Mouse (Mus musculus): ENCODE results near the gene Smim17.
"Not testable (repeated sequence)": the region's sequence is repeated elsewhere in the genome, so short reads cannot be mapped to it uniquely, and the experiment has no call there.

The Smim17 gene

DNA sequence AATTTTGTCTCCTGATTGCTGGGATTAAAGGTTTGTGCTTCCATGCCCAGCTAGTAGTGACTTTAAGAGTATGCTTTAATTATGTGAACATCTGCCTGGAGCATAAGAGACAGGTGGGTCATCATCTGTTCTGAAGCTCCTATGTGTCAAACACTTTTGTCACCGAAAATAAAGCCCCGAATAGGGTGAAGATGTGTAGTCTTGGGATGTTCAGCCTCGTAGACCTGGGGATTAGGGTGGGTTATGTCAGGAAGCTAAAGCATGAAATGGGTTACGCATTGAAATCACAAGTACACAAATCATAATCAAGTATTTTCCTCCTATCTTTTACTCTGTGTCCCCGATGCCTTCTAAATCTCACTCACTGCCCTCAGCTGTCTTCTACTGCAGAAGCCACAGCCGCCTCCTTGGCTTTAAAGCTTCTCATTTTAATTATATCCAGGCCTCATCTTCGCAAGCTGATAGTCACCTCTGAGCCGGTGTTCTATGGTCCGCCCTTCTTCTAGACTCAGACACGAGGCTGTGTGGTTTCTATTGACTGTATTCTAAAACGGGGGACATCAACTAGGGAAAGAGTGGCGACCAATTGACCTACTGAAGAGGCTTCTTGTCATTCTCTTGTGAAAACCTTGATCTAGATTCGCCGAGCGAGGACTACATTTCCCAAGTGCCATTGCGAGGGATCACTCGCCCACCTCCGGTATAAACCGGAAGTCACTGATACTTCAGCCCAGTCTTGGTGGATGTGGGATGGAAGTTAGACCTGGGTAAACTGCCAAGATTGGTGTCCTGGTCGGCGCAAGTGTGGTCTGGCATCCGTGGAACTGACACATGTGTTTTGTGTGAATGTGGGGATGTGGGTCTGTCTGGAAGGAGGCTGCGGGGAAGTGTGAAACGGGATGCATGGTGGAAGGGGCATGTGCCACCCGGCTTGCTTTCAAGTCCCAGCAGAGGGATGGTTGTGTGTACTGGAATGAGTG lies at the start of gene Smim17:
Gene Smim17, plus strand, starts transcription at position 720 of the 980 bp plus-strand sequence.
- peak; percentile 65 for DNase-seq (ENCODE audit: low spot score)

DNA sequence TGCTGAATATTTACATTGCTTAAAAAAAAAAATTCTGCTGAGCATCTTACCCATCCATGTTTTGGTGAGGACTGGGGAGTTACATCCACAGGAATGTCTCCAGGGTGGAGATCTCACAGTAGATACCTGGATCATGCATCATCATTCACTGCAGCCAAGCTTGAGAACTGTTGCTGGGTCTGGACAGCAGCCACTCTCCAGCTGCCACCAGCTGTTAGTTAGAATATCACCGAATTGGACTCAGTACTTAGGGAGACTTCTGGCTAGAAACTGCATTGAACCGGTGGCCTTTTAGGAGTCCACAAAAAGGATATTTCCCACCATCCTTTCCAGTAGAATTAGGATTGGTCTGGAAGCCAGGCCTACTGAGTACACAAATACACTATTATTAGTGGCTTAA lies 40.4 kb upstream of the Smim17 start:
- DNase-seq (ENCODE audit: low spot score): no peak

DNA sequence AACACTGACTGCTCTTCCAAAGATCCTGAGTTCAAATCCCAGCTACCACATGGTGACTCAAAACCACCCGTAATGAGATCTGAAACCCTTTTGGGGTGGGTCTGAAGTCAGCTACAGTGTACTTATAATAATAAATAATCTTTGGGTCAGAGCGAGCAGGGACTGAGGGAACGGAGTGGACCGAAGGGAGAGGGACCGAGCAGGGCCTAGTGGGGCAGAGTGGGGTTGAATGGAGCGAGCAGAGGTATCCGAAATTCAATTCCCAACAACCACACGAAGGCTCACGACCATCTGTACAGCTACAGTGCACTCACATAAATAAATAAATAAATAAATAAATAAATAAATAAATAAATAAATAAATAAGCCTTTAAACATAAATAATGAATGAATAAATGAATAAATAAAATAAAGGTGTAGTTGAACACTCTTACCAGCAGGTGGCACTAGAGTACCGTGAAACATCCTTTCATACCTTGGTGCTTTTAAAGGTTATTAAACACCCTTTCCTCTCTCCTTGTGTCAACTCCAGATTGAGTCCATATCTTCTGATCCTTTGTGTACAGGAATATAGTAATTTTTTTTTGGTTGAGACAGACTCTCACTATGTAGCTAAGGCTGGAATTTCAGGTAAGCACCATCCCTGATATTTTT lies 39.5 kb upstream of the Smim17 start:
- DNase-seq (ENCODE audit: low spot score): peak; percentile 24

DNA sequence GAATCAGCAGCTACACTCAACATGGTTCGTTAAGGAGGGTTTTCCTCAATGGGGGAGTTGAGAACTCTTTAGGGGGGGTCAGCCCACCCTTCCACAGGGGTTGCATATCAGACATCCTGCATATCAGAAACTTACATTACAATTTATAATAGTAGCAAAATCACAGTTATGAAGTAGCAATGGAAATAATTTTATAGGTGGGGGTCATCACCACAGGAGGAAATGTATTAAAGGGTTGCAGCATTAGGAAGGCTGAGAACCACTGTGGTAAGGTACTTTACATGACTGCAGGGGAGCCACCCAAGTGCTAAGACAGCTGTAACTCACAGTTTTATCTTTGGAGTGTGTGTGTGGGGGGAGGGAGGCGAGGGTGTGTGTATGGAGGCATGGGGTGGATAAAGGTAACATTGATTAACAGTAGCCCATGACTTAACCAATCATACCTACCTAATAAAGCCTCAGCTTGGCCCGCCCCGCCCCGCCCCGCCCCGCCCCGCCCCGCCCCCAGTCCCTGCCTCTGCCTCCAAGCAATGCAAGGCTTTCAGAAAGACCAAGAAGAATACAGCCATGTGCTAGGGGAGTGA lies 37.9 kb upstream of the Smim17 start:
- no peak for DNase-seq (ENCODE audit: low spot score)

DNA sequence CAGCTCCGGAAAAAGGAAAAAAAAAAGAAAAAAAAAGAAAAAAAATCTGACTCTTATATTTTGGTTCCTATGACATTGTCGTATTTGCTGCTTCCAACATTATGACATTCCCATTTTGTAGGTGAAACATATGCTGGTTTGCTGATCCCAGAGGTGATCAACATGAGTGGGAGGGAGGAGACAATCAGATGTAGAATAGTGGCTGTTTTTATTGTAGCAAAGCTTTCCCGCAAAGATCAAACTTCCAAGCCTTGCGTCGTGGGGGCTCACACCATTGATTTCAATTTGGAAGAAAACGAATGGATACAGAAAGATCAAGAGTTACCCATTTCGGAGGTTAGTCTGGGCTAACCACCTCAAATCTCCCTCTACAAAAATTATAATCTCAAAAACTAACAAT lies 36.8 kb upstream of the Smim17 start:
- DNase-seq (ENCODE audit: low spot score): no peak

DNA sequence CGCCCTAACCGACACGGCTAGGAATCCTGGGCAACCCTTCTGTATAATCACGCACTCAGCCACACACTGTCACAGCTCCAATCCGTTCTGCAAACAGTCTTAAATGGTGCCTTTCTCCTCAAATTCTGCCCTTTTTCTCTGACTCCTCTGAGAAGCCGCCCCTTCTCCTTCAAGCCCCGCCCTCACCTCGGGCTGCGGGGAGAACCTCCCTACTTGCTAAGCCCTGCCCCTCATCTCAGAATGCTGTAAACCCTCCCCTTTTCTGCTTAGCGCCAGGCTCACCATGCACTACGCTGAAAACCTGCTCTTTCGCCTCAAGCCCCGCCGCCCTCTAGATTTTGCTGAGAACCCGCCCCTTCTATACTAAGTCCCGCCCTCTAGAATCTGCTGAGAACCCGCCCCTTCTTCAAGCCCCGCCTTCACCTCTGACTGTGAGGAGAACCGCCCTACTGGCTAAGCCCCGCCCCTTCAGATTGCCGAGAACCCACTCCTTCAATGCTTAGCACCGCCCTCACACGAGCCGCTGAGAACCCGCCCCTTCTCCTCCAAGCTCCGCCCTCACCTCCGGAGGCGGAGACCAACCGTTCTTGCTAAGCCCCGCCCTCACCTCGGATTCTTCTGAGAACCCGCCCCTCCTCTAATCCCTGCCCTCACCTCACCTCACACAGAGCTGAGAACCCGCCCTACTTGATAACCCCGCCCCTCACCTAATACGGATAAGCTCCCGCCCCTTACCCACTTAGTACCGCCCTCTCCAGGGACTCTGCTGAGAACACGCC lies 36.1 kb upstream of the Smim17 start:
- peak; percentile 98 for DNase-seq (ENCODE audit: low spot score)

DNA sequence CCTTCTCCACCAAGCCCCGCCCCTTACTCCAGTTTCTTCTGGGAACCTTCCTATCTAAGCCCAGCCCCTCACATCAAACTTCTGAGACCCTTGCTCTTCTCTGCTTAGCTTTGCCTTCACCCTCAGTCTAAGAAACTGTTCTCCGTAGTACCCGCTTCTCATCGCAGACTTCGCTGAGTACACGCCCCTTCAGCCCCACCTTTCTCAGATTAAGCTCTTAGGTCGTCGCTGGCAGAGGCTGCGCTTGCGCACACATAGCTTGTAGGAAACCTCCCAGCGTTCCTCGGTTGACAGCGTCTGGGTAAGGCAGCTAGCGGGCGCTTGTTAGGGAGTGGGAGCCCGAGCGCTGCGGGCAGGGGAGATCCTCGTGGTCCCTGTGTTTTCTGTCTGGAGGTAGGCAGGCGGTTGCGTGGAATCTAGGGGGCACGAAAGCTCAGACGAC lies 35.4 kb upstream of the Smim17 start, which contains the start of gene Zfp78:
Gene Zfp78, plus strand, starts transcription at position 234 of the 442 bp plus-strand sequence.
- peak; percentile 84 for DNase-seq (ENCODE audit: low spot score)

DNA sequence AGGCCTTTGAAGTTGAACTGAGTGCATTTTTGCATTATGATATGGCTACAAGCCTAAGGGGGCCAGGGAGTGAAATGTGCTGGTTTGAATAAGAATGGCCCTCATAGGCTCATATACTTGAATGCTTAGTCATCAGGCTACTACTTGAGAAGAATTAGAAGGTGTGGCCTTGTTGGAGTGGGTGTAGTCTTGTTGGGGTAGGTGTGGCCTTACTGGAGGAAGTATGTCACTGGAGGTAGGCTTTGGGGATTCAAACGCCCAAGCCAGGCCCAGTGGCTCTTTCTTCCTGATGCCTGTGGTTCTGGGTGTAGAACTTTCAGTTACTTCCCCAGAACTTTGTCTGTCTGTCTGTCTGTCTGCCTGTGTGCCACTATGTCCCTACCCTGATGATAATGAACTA lies 33.8 kb upstream of the Smim17 start:
- no peak for DNase-seq (ENCODE audit: low spot score)

DNA sequence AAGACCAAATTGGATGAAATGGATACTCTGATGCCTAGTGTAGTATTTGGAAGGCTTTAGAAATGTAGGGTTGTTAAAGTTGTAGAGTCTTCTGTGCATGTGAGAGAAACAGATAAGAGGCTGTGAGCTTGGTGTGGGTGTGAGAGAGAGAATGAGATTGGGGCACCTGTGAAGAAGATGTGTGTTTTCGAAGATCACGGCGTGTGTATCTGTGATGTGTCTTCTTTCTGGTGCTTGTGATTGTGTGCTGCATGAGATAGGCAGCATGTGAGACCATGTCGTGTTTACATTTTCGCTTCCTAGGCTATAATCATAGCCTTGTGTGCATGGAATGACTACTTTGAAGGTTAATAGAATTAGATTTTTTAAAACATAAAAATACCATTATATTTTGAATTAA lies 31.3 kb upstream of the Smim17 start:
- DNase-seq (ENCODE audit: low spot score): no peak

DNA sequence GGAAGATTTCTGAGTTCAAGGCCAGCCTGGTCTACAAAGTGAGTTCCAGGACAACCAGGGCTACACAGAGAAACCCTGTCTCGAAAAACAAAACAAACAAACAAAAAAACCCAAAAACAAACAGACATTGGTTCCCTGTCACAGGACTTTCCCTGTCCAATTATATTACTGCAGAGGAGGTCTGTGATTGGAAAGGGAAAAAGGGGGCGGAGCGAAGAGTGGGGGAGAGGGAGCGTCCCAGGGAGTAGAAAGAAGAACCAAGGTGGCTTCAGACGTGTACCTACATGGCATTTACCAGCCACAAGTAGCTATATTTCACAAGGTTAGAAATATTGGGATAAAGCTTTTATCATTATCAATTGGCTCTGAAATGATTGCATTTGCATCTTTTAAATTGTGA lies 30.4 kb upstream of the Smim17 start:
- DNase-seq (ENCODE audit: low spot score): not testable (repeated sequence)

DNA sequence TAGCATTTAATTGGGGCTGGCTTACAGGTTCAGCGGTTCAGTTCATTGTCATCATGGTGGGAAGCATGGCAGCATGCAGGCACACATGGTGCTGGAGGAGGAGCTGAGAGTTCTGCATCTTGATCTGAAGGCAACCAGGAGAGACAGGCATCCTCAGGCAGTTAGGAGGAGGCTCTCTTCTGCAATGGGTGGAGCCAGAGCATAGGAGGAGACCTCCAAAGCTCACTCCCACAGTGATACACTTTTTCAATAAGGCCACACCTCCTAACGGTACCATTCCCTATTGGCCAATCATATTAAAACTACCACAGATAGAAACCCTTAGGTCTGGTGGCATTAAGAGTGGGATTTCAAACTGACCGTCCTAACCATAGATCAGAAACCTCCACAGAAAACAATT lies 29.1 kb upstream of the Smim17 start:
- DNase-seq (ENCODE audit: low spot score): no peak

DNA sequence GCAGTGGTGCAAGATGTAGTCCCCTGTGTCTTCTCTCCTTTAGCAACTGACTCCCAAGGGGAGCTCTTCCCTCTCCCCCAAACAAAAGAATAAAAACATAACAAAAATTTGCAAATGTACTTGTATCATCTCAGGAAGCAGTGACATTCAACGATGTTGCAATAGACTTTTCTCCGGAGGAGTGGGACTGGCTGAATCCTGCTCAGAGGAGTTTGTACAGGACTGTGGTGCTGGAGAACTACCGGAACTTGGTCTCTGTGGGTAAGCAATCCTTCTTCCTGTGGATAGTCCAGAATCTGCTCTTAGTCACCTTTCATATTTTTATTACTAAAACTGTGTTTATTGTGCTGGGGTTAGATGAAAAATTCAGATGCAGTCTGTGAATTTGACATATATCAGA lies 25.5 kb upstream of the Smim17 start:
- DNase-seq (ENCODE audit: low spot score): no peak

DNA sequence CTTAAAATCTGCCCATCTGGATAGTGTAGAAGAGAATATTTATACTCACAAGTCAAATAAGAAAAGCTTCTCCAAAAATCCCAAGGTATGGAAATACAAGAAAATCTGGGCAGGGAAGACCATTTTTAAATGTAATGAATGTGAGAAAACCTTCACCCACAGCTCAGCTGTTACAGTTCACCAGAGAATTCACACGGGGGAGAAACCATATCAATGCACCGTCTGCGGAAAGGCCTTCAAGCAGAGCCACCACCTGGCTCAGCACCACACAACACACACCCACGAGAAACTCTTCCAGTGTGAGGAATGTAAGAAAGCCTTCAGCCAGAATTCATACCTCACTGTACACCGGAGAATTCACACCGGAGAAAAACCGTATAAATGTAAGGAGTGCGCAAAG lies 20.1 kb upstream of the Smim17 start:
- no peak for DNase-seq (ENCODE audit: low spot score)

DNA sequence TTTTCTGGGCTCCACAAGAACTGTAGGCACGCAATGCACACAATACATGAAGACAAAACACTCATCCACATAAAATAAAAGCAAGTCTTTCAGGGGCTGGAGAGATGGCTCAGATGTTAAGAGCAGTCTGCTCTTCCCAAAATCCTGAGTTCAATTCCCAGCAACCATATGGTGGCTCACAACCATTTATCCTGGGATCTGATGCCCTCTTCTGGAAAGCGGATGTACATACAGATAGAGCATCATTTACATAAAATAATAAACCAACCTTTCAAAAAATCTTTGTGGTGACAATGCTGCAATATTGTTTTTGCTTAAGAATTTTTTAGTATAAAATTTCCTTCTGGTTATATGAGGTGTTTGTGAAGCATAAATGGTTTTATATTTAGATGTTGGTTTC lies 17.1 kb upstream of the Smim17 start:
- no peak for DNase-seq (ENCODE audit: low spot score)

DNA sequence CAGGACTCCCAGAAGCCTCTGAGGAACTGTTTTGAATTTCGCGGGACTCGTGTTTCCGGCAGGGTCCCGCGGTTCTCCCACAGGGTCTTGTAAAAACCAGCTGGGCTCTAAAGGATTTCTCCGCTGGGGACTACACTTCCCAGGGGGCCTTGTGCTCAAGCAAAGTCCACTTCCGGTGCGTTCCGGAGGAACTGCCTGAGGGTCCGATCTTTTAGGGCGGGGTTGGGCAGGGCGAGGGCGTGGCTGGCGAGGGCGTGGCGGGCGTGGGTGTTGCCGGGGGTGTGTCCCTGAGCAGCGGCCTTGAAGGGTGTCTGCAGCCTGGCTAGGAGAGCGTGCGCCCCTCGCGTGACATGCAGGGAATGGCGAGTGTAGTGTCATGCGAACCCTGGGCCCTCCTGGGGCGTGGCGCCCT lies 15.5 kb upstream of the Smim17 start, which contains the start of gene Zfp28:
Gene Zfp28, plus strand, starts transcription at position 252 of the 412 bp plus-strand sequence.
- peak; percentile 85 for DNase-seq (ENCODE audit: low spot score)

DNA sequence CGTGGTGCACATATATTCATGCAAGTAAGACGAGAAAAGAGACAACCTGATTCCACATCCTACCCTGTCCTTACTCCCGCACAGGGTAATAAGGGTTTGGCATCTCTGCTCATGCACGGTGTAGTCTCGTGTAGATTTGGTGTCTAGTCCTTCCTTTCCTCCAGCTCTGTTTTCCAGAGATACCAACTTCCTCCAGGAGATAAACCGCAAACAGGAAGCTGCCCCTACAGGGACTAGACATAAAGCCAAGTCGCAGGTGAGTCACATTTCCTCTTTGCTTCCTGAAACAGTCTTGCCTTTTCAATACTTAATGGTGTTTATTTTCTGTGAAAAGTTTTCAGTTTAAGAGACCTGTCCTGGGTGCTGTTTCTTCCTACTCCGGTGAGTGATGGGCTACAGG lies 14.5 kb upstream of the Smim17 start:
- no peak for DNase-seq (ENCODE audit: low spot score)

DNA sequence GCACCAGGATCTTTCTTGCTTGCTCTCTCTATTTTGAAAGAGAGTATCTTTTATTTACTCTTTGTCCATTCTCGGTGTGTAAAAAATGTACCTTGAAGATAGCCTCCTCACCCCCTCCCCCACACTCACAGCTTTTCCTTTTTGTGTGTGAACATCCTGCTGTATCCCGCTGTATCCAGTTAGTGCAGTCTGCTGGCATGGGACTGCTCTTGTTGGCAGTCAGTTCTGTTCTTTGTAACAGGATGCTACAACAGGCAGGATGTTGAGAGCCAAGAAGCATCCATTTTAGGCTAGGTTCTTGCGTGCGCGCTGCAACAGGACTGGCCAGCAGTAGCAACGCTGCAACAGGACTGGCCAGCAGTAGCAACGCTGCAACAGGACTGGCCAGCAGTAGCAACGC lies 11.5 kb upstream of the Smim17 start:
- no peak for DNase-seq (ENCODE audit: low spot score)

DNA sequence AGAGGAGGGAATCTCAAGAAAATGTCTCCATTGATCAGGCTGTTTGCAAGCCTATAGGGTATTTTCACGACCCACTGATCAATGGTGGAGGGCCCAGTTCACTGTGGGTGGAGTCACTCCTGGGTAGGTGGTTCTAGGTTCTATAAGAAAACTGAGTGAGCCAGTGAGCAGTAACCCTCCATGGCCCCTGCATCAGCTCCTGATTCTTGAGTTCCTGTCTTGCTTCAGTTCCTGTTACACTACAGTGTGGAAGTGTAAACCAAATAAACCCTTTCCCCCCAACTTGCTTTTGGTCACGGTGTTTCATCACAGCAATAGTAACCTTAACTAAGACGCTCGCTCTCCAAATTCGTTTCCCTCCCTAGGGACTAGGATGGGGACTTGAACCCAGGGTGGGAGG lies 9.5 kb upstream of the Smim17 start:
- no peak for DNase-seq (ENCODE audit: low spot score)

DNA sequence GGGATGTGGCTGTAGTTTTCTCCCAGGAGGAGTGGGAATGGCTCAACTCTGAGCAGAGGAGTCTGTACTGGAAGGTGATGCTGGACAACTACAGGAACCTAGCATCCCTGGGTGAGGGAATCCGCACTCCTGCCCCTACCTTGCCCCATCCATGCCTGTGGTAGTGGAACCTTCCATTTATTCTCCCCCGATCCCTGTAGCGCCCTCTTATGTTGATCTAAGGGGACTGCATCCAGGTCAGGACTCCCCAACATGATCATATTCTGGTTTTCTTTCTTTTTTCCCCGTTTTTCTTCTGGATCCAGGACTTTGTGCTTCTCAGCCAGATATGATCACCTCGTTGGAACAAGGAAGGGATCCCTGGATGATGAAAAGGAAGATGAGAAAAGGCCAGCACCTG lies 9.1 kb upstream of the Smim17 start:
- DNase-seq (ENCODE audit: low spot score): no peak

DNA sequence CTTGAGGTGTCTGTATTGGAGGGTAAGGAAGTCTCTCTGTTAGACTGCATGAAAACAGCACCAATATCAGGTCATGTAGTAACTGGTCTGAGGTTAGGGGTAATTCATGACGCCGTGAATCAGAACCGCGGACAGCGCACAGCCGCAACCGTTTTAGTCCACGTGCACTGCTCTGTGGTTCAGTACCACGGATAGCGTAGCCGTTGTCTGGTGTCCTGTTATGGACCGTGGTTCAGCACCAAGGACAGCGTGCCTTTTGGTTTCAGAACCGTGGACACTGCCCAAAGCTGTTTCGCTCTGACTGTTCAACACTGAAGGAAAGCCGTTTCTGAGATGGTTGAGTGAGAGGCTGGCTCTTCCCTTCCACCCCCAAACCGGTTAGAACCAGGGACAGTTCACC lies 11.5 kb downstream of the Smim17 start, which contains the start of gene Gm20715:
Gene Gm20715, plus strand, starts transcription at position 235 of the 400 bp plus-strand sequence.
- DNase-seq (ENCODE audit: low spot score): peak; percentile 29

DNA sequence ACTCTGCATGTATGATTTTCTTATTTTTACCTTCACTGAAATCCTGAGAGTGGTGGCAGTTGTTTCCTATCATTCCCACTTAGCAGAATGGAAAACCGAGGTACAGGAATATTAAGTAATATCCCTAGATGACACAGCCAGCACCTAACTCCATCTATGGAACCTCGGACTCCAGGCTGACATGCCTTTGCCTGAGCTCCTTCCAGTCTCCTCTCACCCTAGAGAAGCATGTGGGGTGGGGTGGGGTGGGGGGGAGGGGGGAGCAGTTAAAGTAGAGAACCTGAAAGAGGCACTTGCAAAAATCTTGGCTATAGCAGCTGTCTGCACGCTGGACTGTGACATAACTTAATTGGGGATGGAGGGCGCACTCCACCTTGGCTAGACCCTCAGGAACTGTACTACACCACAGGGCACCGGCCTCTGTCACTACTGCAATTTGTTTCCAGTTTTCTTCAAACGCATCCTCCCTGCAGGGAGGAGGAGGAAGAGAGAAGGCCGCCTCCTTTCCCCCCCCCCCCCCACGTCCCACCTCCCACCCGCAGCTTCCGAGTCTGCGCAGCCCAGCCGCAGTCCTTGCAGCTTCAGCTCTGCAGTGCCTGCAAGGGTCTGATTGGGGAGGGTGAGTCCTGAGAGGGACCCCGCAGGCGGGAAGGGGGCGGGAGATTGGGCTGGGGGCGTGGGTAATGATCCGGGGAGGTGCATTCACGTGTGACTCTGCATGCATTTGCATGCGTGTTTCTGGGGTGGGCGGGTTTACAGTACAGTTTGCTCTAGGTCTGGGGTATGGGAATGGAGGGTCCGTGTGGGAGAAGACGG lies 16.3 kb downstream of the Smim17 start:
- no peak for DNase-seq (ENCODE audit: low spot score)
